Mouse (Mus musculus): ENCODE measurements around the gene Recql5. TPM values are rescaled to one million over a fixed set of nuclear protein-coding genes. Genes with fewer than 3 reads are reported as not detected.
A peak's percentile ranks its signal among the peaks of the same experiment; 100 is the strongest.
"Not testable (repeated sequence)": the region's sequence is repeated elsewhere in the genome, so short reads cannot be mapped to it uniquely, and the experiment has no call there.

Gene Recql5
- polyA plus RNA-seq, 1 experiment from 2014 or later = 16.8 TPM

- DNase-seq (ENCODE audit: low spot score) = no peak
Measured at GRCm38 (mm10) chr11:115863895-115864294, 69.4 kb downstream of the Recql5 start.

GRCm38 (mm10) chr11:115859143-115859945 lies 73.9 kb downstream of the Recql5 start:
- DNase-seq (ENCODE audit: low spot score) = peak; percentile 88

DNA sequence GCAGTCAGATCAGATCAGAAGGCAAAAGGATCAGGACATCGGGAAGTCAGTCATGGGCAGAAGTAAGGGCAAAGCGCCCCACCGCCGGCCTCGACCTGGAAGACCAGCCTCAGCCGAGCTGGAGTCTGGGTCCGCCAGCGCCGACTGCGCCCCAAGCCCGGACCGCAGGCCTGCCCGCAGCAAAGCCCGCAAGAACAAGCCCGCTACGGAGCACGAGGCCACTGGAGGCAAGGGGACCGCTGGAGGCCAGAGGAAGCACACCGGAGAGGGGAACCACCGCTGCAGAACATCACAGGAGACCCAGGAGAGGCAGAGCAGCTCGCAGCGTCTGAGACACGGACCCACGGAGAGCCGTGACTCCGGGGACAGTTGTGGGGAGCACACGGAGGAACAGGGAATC lies 74.9 kb downstream of the Recql5 start, which contains the start of gene Myo15b:
Myo15b (plus strand) TSS at position 53 of the 400 bp plus-strand sequence.
- no peak for DNase-seq (ENCODE audit: low spot score)

DNA sequence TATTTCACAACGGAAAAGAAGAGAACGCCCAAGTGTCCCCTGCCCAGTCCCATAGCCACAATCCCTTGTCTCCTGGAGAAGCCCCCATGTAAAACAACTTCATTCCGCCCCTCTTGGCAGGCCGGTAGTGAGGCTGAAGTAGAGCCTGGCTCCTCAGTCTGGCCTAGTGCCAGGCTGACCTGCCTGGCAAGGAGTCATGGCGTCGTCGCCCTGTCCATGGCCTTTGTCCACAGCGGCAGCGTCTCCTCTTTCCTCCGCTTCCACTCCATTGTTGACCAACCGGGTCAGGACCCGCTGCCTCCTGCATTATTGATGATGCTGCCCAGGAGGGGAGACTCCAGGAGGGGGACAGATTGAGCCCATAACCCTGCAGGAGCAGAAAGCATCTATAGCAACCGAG lies 75.3 kb downstream of the Recql5 start:
- DNase-seq (ENCODE audit: low spot score) = no peak

GRCm38 (mm10) chr11:115857146-115857545 lies 76.1 kb downstream of the Recql5 start:
- not testable (repeated sequence) for DNase-seq (ENCODE audit: low spot score)

GRCm38 (mm10) chr11:115854674-115855073 lies 78.6 kb downstream of the Recql5 start:
- no peak for DNase-seq (ENCODE audit: low spot score)

- DNase-seq (ENCODE audit: low spot score) = no peak
Measured at GRCm38 (mm10) chr11:115845819-115846218, 87.5 kb downstream of the Recql5 start.

GRCm38 (mm10) chr11:115844240-115844639 lies 89.0 kb downstream of the Recql5 start:
- no peak for DNase-seq (ENCODE audit: low spot score)

- DNase-seq (ENCODE audit: low spot score) = no peak
Measured at GRCm38 (mm10) chr11:115843891-115844239, 89.4 kb downstream of the Recql5 start.

DNA sequence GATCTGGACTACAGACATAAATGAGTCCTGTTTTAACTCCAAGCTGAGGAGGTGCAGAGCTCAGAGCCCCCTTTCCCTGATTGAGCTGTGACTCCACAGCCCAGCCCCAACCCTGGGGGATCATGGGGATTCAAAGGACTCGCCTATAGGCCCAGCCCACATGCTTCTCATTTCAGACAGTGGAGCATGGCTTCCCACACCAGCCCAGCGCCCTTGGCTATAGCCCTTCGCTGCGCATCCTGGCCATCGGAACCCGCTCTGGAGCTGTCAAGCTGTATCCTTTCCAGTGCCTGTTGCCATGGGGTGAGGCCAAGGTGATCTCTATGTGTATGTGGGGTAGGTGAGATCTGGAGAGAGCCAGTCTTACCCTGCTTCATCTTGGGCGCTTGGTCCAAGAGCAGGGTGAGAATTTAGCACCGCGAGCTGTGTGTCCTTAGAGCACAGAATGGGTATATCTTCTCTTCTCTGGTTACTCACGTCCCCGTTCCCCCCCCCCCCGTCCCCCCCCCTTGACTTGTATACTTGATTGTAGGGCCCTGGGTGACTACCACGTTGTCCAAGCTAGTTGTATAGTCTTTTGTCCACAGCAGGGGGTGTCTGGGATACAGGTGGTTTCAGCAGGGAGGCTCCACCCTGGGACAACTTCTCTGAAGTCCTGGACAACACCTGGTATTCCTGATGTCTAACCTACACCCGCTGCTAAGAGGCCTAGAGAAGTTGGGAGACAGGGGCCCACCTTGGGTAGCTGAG lies 90.0 kb downstream of the Recql5 start:
- DNase-seq (ENCODE audit: low spot score) = no peak

Other genes starting within 250 kb of the Recql5 start
- 143 and 144 TPM in 2 replicates for gene Grb2, start 224.9 kb downstream of the Recql5 start, polyA plus RNA-seq (2015; fragmentation: Nextera tagmentation; extraction: Ambion mirVana)
- gene Tmem94, start 168.0 kb downstream of the Recql5 start, polyA plus RNA-seq (2015; fragmentation: Nextera tagmentation; extraction: Ambion mirVana) = 8.3 and 9.5 TPM in 2 replicates
- 3.5 and 3.7 TPM in 2 replicates for gene Caskin2, start 119.8 kb downstream of the Recql5 start, polyA plus RNA-seq (2015; fragmentation: Nextera tagmentation; extraction: Ambion mirVana)
- gene Tsen54, start 118.8 kb downstream of the Recql5 start, polyA plus RNA-seq (2015; fragmentation: Nextera tagmentation; extraction: Ambion mirVana) = 23.4 and 23.5 TPM in 2 replicates
- gene Llgl2, start 109.4 kb downstream of the Recql5 start, polyA plus RNA-seq (2015; fragmentation: Nextera tagmentation; extraction: Ambion mirVana) = 15.6 and 15.7 TPM in 2 replicates
- 1.4 and 1.5 TPM in 2 replicates for gene Myo15b, start 75.1 kb downstream of the Recql5 start, polyA plus RNA-seq (2015; fragmentation: Nextera tagmentation; extraction: Ambion mirVana)
- 35.4 and 39.8 TPM in 2 replicates for gene Smim5, start 33.5 kb downstream of the Recql5 start, polyA plus RNA-seq (2015; fragmentation: Nextera tagmentation; extraction: Ambion mirVana)
- gene Smim6, start 21.5 kb downstream of the Recql5 start, polyA plus RNA-seq (2015; fragmentation: Nextera tagmentation; extraction: Ambion mirVana) = 3.8 and 4.8 TPM in 2 replicates
- gene Sap30bp, start 195 bp downstream of the Recql5 start, polyA plus RNA-seq (2015; fragmentation: Nextera tagmentation; extraction: Ambion mirVana) = 47.2 and 48.8 TPM in 2 replicates
- 7.8 TPM in 2 replicates for gene Itgb4, start 41.2 kb upstream of the Recql5 start, polyA plus RNA-seq (2015; fragmentation: Nextera tagmentation; extraction: Ambion mirVana)
- gene Galk1, start 79.2 kb upstream of the Recql5 start, polyA plus RNA-seq (2015; fragmentation: Nextera tagmentation; extraction: Ambion mirVana) = 182 and 188 TPM in 2 replicates
- gene H3f3b, start 94.5 kb upstream of the Recql5 start, polyA plus RNA-seq (2015; fragmentation: Nextera tagmentation; extraction: Ambion mirVana) = 2,823 and 2,911 TPM in 2 replicates
- 20.5 and 22.9 TPM in 2 replicates for gene Unk, start 96.8 kb upstream of the Recql5 start, polyA plus RNA-seq (2015; fragmentation: Nextera tagmentation; extraction: Ambion mirVana)
- 32.4 and 34.7 TPM in 2 replicates for gene Unc13d, start 144.5 kb upstream of the Recql5 start, polyA plus RNA-seq (2015; fragmentation: Nextera tagmentation; extraction: Ambion mirVana)
- gene Wbp2, start 153.5 kb upstream of the Recql5 start, polyA plus RNA-seq (2015; fragmentation: Nextera tagmentation; extraction: Ambion mirVana) = 75.1 and 97.4 TPM in 2 replicates
- gene Trim47, start 193.7 kb upstream of the Recql5 start, polyA plus RNA-seq (2015; fragmentation: Nextera tagmentation; extraction: Ambion mirVana) = 10.8 and 10.9 TPM in 2 replicates
- gene Trim65, start 197.7 kb upstream of the Recql5 start, polyA plus RNA-seq (2015; fragmentation: Nextera tagmentation; extraction: Ambion mirVana) = 2.6 and 3.1 TPM in 2 replicates
- gene Mrpl38, start 205.4 kb upstream of the Recql5 start, polyA plus RNA-seq (2015; fragmentation: Nextera tagmentation; extraction: Ambion mirVana) = 65.0 and 68.8 TPM in 2 replicates
- 12.0 and 13.1 TPM in 2 replicates for gene Fbf1, start 234.7 kb upstream of the Recql5 start, polyA plus RNA-seq (2015; fragmentation: Nextera tagmentation; extraction: Ambion mirVana)

Measured in thymus, postnatal 0 days (tissue).